Mouse (Mus musculus): Measurements from ENCODE around the gene Nhsl1. TPM values are rescaled to one million over a fixed set of nuclear protein-coding genes. Genes with fewer than 3 reads are reported as not detected.

Gene Nhsl1
- polyA plus RNA-seq, 1 experiment from 2014 or later, result 16.7 TPM

GRCm38 (mm10) chr10:18493010-18493894 is 174.5 kb downstream of the Nhsl1 start:
- no peaks in the 10 kb centered on the region for H3K27me3 ChIP-seq (ENCODE audit: control insufficient read depth, insufficient read depth, low read length)
- 93% methylated on average over 11 of the region's 11 CpGs for WGBS
- H3K4me3 ChIP-seq (ENCODE audit: low read depth, low read length), result no peak overlapping the region
- H3K4me1 ChIP-seq (replicated peaks; ENCODE audit: control insufficient read depth, insufficient read depth, low read length), result peaks cover 2% of the 10 kb centered on the region; the same call in 1 of the 2 replicates
- DNase-seq (ENCODE audit: low spot score) (no peak), ATAC-seq (replicated peaks; ENCODE audit: low FRiP score) (no peak)
- H3K4me2 ChIP-seq (ENCODE audit: low read depth, low read length, severe bottlenecking), result no peak overlapping the region
- no peak overlapping the region for H3K27ac ChIP-seq (ENCODE audit: low read depth, low read length)
- no peak overlapping the region for H3K9ac ChIP-seq (ENCODE audit: low read length)
- no peaks in the 10 kb centered on the region; the same call in 1 of the 2 replicates for H3K36me3 ChIP-seq (ENCODE audit: control insufficient read depth, insufficient read depth, low read length)
- no peaks in the 10 kb centered on the region for H3K9me3 ChIP-seq (ENCODE audit: control insufficient read depth, low read length)

DNA sequence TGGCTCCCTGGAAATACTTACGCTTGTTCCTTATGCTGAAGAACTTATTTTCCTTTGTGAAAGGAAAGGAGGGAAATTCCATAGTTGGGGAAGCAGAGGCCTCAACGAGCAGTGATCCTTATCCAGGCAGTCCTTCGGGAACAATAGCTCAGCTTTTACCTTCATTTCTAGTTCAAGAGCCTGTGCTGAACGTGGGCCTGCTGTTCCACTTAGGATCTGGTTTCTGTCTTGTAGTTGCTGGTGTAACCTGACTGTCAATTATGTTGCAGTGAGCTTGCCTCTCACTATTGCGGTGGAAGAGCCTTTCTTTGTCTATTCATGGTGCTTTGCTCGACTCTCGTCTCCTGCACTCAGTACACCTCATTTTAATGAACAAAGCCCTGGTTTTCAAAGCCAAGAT is 175.5 kb downstream of the Nhsl1 start:
- DNase-seq (ENCODE audit: low spot score), result no peak
- no peaks in the 10 kb centered on the region for H3K9me3 ChIP-seq (ENCODE audit: control insufficient read depth, low read length)

DNA sequence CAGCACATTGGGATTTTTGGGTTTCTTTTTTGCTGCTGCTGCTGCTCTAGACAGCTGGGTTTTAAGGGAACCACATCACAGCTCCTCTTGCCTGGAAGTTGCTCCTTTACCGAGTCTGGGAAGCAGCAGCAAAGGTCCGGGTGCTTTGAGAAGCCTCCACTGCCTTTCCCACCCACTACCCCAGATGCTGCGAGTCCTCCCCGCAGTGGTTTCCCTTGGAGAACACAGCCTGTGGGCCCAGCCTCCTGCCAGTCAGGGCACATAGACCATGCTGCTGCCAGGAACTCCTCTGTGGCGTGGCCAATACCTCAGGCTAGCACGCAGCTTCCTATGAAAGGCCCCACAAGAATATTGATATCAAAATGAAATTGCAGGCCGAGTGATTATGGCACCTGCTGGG is 178.3 kb downstream of the Nhsl1 start:
- H3K36me3 ChIP-seq (ENCODE audit: control insufficient read depth, insufficient read depth, low read length), result no peaks in the 10 kb centered on the region; the same call in 1 of the 2 replicates
- no peaks in the 10 kb centered on the region for H3K27me3 ChIP-seq (ENCODE audit: control insufficient read depth, insufficient read depth, low read length)
- H3K27ac ChIP-seq (ENCODE audit: low read depth, low read length), result no peak overlapping the region
- no peak for DNase-seq (ENCODE audit: low spot score)
- no peak overlapping the region for H3K4me3 ChIP-seq (ENCODE audit: low read depth, low read length)
- no peak for ATAC-seq (replicated peaks; ENCODE audit: low FRiP score)
- WGBS, result 91% methylated on average over 7 of the region's 7 CpGs
- H3K9me3 ChIP-seq (ENCODE audit: control insufficient read depth, low read length), result no peaks in the 10 kb centered on the region
- no peak overlapping the region for H3K4me2 ChIP-seq (ENCODE audit: low read depth, low read length, severe bottlenecking)
- H3K9ac ChIP-seq (ENCODE audit: low read length), result no peak overlapping the region
- peaks cover 2% of the 10 kb centered on the region; the same call in 1 of the 2 replicates for H3K4me1 ChIP-seq (replicated peaks; ENCODE audit: control insufficient read depth, insufficient read depth, low read length)

More for the DNA sequence above, 175.5 kb downstream of the Nhsl1 start:
- ATAC-seq (replicated peaks; ENCODE audit: low FRiP score), result no peak
- peaks cover 2% of the 10 kb centered on the region; the same call in 1 of the 2 replicates for H3K4me1 ChIP-seq (replicated peaks; ENCODE audit: control insufficient read depth, insufficient read depth, low read length)
- no peak overlapping the region for H3K4me3 ChIP-seq (ENCODE audit: low read depth, low read length)
- H3K27ac ChIP-seq (ENCODE audit: low read depth, low read length), result no peak overlapping the region
- H3K4me2 ChIP-seq (ENCODE audit: low read depth, low read length, severe bottlenecking), result no peak overlapping the region
- no peaks in the 10 kb centered on the region; the same call in 1 of the 2 replicates for H3K36me3 ChIP-seq (ENCODE audit: control insufficient read depth, insufficient read depth, low read length)
- no peaks in the 10 kb centered on the region for H3K27me3 ChIP-seq (ENCODE audit: control insufficient read depth, insufficient read depth, low read length)
- H3K9ac ChIP-seq (ENCODE audit: low read length), result no peak overlapping the region
- 51% methylated on average over 7 of the region's 7 CpGs for WGBS

GRCm38 (mm10) chr10:18501997-18502396 is 183.2 kb downstream of the Nhsl1 start:
- Histone ChIP-seq H3K27me3 (ENCODE audit: control insufficient read depth, insufficient read depth, low read length) (no peaks in the 10 kb centered on the region), H3K4me3 (ENCODE audit: low read depth, low read length) (no peak overlapping the region), H3K4me1 (replicated peaks; ENCODE audit: control insufficient read depth, insufficient read depth, low read length) (peaks cover 9% of the 10 kb centered on the region; the same call in 1 of the 2 replicates), H3K27ac (ENCODE audit: low read depth, low read length) (no peak overlapping the region), H3K9me3 (ENCODE audit: control insufficient read depth, low read length) (no peaks in the 10 kb centered on the region), H3K9ac (ENCODE audit: low read length) (no peak overlapping the region), H3K36me3 (ENCODE audit: control insufficient read depth, insufficient read depth, low read length) (no peaks in the 10 kb centered on the region; the same call in 1 of the 2 replicates), H3K4me2 (ENCODE audit: low read depth, low read length, severe bottlenecking) (no peak overlapping the region)
- WGBS, result 56% methylated on average over 3 of the region's 3 CpGs
- no peak for ATAC-seq (replicated peaks; ENCODE audit: low FRiP score)
- DNase-seq (ENCODE audit: low spot score), result no peak

DNA sequence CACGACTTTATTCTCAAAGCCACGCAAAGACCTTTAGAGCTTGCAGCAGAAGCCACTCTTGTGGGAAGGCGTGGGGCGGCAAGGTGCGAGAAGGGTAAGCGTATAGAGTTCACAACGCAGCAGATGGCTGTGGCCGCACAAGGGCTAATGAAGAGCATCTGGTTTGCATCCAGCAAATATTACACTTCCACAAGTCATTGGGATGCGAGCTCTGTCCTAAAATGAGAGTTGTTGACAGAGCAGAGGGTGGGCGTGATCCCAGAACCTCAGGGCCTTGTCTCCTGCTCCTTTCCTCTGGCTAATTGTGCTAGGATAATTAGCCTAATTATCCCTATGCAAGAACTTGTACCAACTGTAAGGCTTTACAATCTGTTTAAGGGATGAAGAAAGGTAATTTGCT is 186.9 kb downstream of the Nhsl1 start:
- Histone ChIP-seq H3K4me1 (replicated peaks; ENCODE audit: control insufficient read depth, insufficient read depth, low read length) (peaks cover 9% of the 10 kb centered on the region; the same call in 1 of the 2 replicates), H3K4me2 (ENCODE audit: low read depth, low read length, severe bottlenecking) (no peak overlapping the region), H3K9me3 (ENCODE audit: control insufficient read depth, low read length) (no peaks in the 10 kb centered on the region), H3K9ac (ENCODE audit: low read length) (no peak overlapping the region), H3K36me3 (ENCODE audit: control insufficient read depth, insufficient read depth, low read length) (no peaks in the 10 kb centered on the region), H3K4me3 (ENCODE audit: low read depth, low read length) (no peak overlapping the region), H3K27me3 (ENCODE audit: control insufficient read depth, insufficient read depth, low read length) (no peaks in the 10 kb centered on the region), H3K27ac (ENCODE audit: low read depth, low read length) (no peak overlapping the region)
- ATAC-seq (replicated peaks; ENCODE audit: low FRiP score) (peak; percentile 81), DNase-seq (ENCODE audit: low spot score) (peak; percentile 63)
- 57% methylated on average over 10 of the region's 10 CpGs for WGBS

GRCm38 (mm10) chr10:18506501-18506946 is 187.7 kb downstream of the Nhsl1 start:
- WGBS, result 52% methylated on average over 6 of the region's 6 CpGs
- ATAC-seq (replicated peaks; ENCODE audit: low FRiP score), result no peak
- H3K4me2 ChIP-seq (ENCODE audit: low read depth, low read length, severe bottlenecking), result no peak overlapping the region
- H3K9me3 ChIP-seq (ENCODE audit: control insufficient read depth, low read length), result no peaks in the 10 kb centered on the region
- no peak overlapping the region for H3K27ac ChIP-seq (ENCODE audit: low read depth, low read length)
- no peak overlapping the region for H3K9ac ChIP-seq (ENCODE audit: low read length)
- H3K36me3 ChIP-seq (ENCODE audit: control insufficient read depth, insufficient read depth, low read length), result no peaks in the 10 kb centered on the region
- H3K4me3 ChIP-seq (ENCODE audit: low read depth, low read length), result no peak overlapping the region
- no peak for DNase-seq (ENCODE audit: low spot score)
- no peaks in the 10 kb centered on the region for H3K27me3 ChIP-seq (ENCODE audit: control insufficient read depth, insufficient read depth, low read length)
- peaks cover 9% of the 10 kb centered on the region; the same call in 1 of the 2 replicates for H3K4me1 ChIP-seq (replicated peaks; ENCODE audit: control insufficient read depth, insufficient read depth, low read length)

- Histone ChIP-seq H3K36me3 (ENCODE audit: control insufficient read depth, insufficient read depth, low read length) (no peaks in the 10 kb centered on the region), H3K9me3 (ENCODE audit: control insufficient read depth, low read length) (no peaks in the 10 kb centered on the region), H3K4me1 (replicated peaks; ENCODE audit: control insufficient read depth, insufficient read depth, low read length) (peaks cover 9% of the 10 kb centered on the region; the same call in 1 of the 2 replicates), H3K27me3 (ENCODE audit: control insufficient read depth, insufficient read depth, low read length) (no peaks in the 10 kb centered on the region), H3K27ac (ENCODE audit: low read depth, low read length) (no peak overlapping the region), H3K9ac (ENCODE audit: low read length) (no peak overlapping the region), H3K4me2 (ENCODE audit: low read depth, low read length, severe bottlenecking) (no peak overlapping the region), H3K4me3 (ENCODE audit: low read depth, low read length) (no peak overlapping the region)
- no peak for DNase-seq (ENCODE audit: low spot score)
- 67% methylated on average over 2 of the region's 2 CpGs for WGBS
- ATAC-seq (replicated peaks; ENCODE audit: low FRiP score), result no peak
These were observed 189.2 kb downstream of the Nhsl1 start for GRCm38 (mm10) chr10:18507869-18508473.

- H3K4me3 ChIP-seq (ENCODE audit: low read depth, low read length), result no peak overlapping the region
These were observed 189.8 kb downstream of the Nhsl1 start for GRCm38 (mm10) chr10:18508586-18508985.

More at GRCm38 (mm10) chr10:18508586-18508985, 189.8 kb downstream of the Nhsl1 start:
- Histone ChIP-seq H3K4me2 (ENCODE audit: low read depth, low read length, severe bottlenecking) (no peak overlapping the region), H3K36me3 (ENCODE audit: control insufficient read depth, insufficient read depth, low read length) (no peaks in the 10 kb centered on the region), H3K27me3 (ENCODE audit: control insufficient read depth, insufficient read depth, low read length) (no peaks in the 10 kb centered on the region), H3K4me1 (replicated peaks; ENCODE audit: control insufficient read depth, insufficient read depth, low read length) (peaks cover 9% of the 10 kb centered on the region; the same call in 1 of the 2 replicates), H3K9ac (ENCODE audit: low read length) (no peak overlapping the region), H3K9me3 (ENCODE audit: control insufficient read depth, low read length) (no peaks in the 10 kb centered on the region), H3K27ac (ENCODE audit: low read depth, low read length) (no peak overlapping the region)
- WGBS, result 95% methylated on average over 1 of the region's 1 CpGs
- no peak for ATAC-seq (replicated peaks; ENCODE audit: low FRiP score)
- no peak for DNase-seq (ENCODE audit: low spot score)

All from forebrain, embryonic 11.5 days (tissue).